Mouse (Mus musculus) WW6 (cell line): Measurements from ENCODE around the gene Tex37.

Experiments used
- DNase-seq: peaks from one replicate; pipeline ENCODE4 v3.0.0-alpha.2; 2013; ENCODE audit warnings: low read depth, low spot score

The Tex37 gene

GRCm38 (mm10) chr6:70918827-70919226 is at the start of gene Tex37:
TSS of gene Tex37 (minus strand) at chr6:70918927.
- no peak for DNase-seq

GRCm38 (mm10) chr6:70968291-70968690 is 49.6 kb upstream of the Tex37 start:
- no peak for DNase-seq

GRCm38 (mm10) chr6:70967422-70967821 is 48.7 kb upstream of the Tex37 start:
- no peak for DNase-seq

- no peak for DNase-seq
These were observed 47.0 kb upstream of the Tex37 start for GRCm38 (mm10) chr6:70965694-70966093.

- DNase-seq, result peak; percentile 54
These were observed 45.5 kb upstream of the Tex37 start for GRCm38 (mm10) chr6:70964116-70964830.

- no peak for DNase-seq
These were observed 38.7 kb upstream of the Tex37 start for GRCm38 (mm10) chr6:70957341-70957940.

GRCm38 (mm10) chr6:70956936-70957335 is 38.2 kb upstream of the Tex37 start:
- DNase-seq, result no peak

GRCm38 (mm10) chr6:70956285-70956912 is 37.7 kb upstream of the Tex37 start, which contains the start of gene Foxi3:
TSS of gene Foxi3 (plus strand) at chr6:70956531.
- DNase-seq, result no peak

GRCm38 (mm10) chr6:70955841-70956240 is 37.1 kb upstream of the Tex37 start:
- no peak for DNase-seq

GRCm38 (mm10) chr6:70955291-70955800 is 36.6 kb upstream of the Tex37 start:
- no peak for DNase-seq

GRCm38 (mm10) chr6:70954040-70954439 is 35.3 kb upstream of the Tex37 start:
- no peak for DNase-seq

- no peak for DNase-seq
These were observed 34.5 kb upstream of the Tex37 start for GRCm38 (mm10) chr6:70953274-70953673.

- no peak for DNase-seq
These were observed 13.1 kb upstream of the Tex37 start for GRCm38 (mm10) chr6:70931801-70932200.

- no peak for DNase-seq
These were observed 2.7 kb upstream of the Tex37 start for GRCm38 (mm10) chr6:70921274-70922074.

- no peak for DNase-seq
These were observed 6.3 kb downstream of the Tex37 start for GRCm38 (mm10) chr6:70912396-70912765.

- DNase-seq, result no peak
These were observed 6.9 kb downstream of the Tex37 start for GRCm38 (mm10) chr6:70911668-70912395.

- no peak for DNase-seq
These were observed 8.4 kb downstream of the Tex37 start for GRCm38 (mm10) chr6:70910285-70910684.

GRCm38 (mm10) chr6:70909572-70909971 is 9.2 kb downstream of the Tex37 start:
- DNase-seq, result no peak

- DNase-seq, result no peak
These were observed 15.0 kb downstream of the Tex37 start for GRCm38 (mm10) chr6:70903689-70904088.

- DNase-seq, result no peak
These were observed 19.1 kb downstream of the Tex37 start for GRCm38 (mm10) chr6:70899594-70900003.

GRCm38 (mm10) chr6:70898166-70898565 is 20.6 kb downstream of the Tex37 start:
- no peak for DNase-seq
